Mouse (Mus musculus): ENCODE results near the gene Enpp3.
A peak's percentile ranks its signal among the peaks of the same experiment; 100 is the strongest.

DNA sequence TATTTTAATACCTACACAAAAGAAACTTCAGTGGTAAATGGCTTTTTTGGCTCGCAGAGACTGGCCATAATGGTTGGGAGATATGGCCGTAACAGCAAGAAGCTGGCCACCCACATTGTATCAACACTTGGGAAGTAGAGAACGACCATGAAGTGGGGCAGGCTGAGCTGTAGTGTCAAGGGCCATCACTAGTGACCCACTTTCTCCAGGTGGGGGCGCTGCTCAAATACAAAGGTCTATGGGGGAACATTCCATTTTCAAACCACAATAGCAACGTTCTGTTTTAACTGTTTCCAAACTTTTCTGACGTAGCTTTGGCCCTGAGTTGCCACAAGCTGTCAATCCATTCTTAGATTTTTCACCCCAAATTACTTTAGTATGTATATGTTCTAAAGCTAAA lies 21.8 kb upstream of the Enpp3 start:
- TF ChIP-seq EP300 (IDR thresholded peaks at IDR 0.05; ENCODE audit: low read depth) (no peak), CTCF (IDR thresholded peaks at IDR 0.05; ENCODE audit: low read depth) (peak; percentile 37; the same call in 1 of the 2 replicates)
